Mouse (Mus musculus) intestine, postnatal 0 days (tissue): ENCODE results near the gene Lhcgr. TPM values are rescaled to one million over a fixed set of nuclear protein-coding genes. Genes with fewer than 3 reads are reported as not detected.

Experiments
- ATAC-seq: fragments of 200-750 bp; cut with Nextera tagmentation; 2 replicates; pipeline ENCODE4 v1.8.0; 2017; ENCODE audit warnings: mild to moderate bottlenecking, moderate TSS enrichment, moderate library complexity
- H3K27ac ChIP-seq: fragments of 300-500 bp; sonication (generic); 2 replicates; pipeline ENCODE4 v1.5.1; 2014; ENCODE audit warnings: mild to moderate bottlenecking, low read depth, low read length, moderate library complexity
- H3K27me3 ChIP-seq: fragments of 300-500 bp; sonication (generic); replicated peaks from 2 replicates; pipeline ENCODE4 v1.6.1; 2014; ENCODE audit warnings: low read length, mixed read lengths; ENCODE audit not compliant: control insufficient read depth, insufficient read depth
- H3K36me3 ChIP-seq: fragments of 300-500 bp; sonication (generic); 2 replicates; pipeline ENCODE4 v1.6.1; 2014; ENCODE audit warnings: mild to moderate bottlenecking, moderate library complexity; ENCODE audit not compliant: control insufficient read depth, insufficient read depth
- H3K4me1 ChIP-seq: fragments of 300-500 bp; sonication (generic); replicated peaks from 2 replicates; pipeline ENCODE4 v1.6.1; 2014; ENCODE audit warnings: antibody characterized with exemption, low read length, mixed read lengths; ENCODE audit not compliant: control insufficient read depth, insufficient read depth
- H3K4me2 ChIP-seq: fragments of 300-500 bp; sonication (generic); replicated peaks from 2 replicates; pipeline ENCODE4 v1.6.1; 2014; ENCODE audit warnings: low read depth, mild to moderate bottlenecking, moderate library complexity
- H3K4me3 ChIP-seq: fragments of 300-500 bp; sonication (generic); 2 replicates; pipeline ENCODE4 v1.5.1; 2014; ENCODE audit warnings: low read depth, low read length
- H3K9ac ChIP-seq: fragments of 300-500 bp; sonication (generic); 2 replicates; pipeline ENCODE4 v1.6.1; 2014; ENCODE audit warnings: mild to moderate bottlenecking, low read depth, low read length
- H3K9me3 ChIP-seq: fragments of 300-500 bp; sonication (generic); 2 replicates; pipeline ENCODE4 v1.6.1; 2016; ENCODE audit warnings: mixed run types; ENCODE audit not compliant: control insufficient read depth
- CTCF ChIP-seq: sonication (generic); IDR thresholded peaks from 2 replicates; pipeline ENCODE4 v1.5.1; 2016; ENCODE audit warnings: low read depth, mild to moderate bottlenecking, control low read depth, antibody characterized with exemption, moderate library complexity
- WGBS: fragments of 180-500 bp; shearing (Covaris S2); extraction: QIAGEN DNeasy Blood & Tissue Kit; methylation state at CpG from one replicate; pipeline ENCODE4 v1.1.7; 2014; 5-methylcytosine and 5-hydroxymethylcytosine counted together
- polyA plus RNA-seq: library from polyadenylated mRNA; unstranded; fragments of >200 nt; fragmentation: Nextera tagmentation; extraction: Ambion mirVana; gene quantifications from 2 replicates; pipeline ENCODE4 v1.2.1, GENCODE M21; 2015

Lhcgr gene
- polyA plus RNA-seq, 1 experiment from 2014 or later, result not detected

DNA sequence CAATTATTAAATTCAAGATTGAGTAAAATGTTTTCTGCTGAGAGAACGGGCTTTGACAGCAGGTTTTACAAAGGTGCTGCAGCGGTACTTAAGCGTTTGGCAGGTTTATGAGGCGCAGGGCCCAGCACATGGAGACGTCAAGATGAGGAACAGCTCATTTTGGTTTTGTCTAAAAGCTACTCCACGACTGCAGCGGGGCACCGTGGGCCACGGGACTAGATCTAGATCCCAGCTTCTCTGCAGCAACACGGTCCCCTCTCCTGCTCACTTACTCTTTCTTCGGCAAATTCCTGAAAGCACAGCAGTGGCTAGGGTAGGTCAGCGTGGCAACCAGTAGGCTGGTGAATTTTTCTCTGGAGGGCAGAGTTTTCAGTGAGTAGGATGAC is 38.3 kb downstream of the Lhcgr start:
- 45% methylated on average over 12 of the region's 12 CpGs for WGBS
- Histone ChIP-seq H3K36me3 (no peaks in the 10 kb centered on the region), H3K27me3 (no peaks in the 10 kb centered on the region), H3K4me2 (peak overlapping the region; percentile 52), H3K4me3 (peak overlapping the region; percentile 9; the same call in 1 of the 2 replicates), H3K4me1 (no peaks in the 10 kb centered on the region), H3K27ac (no peak overlapping the region), H3K9me3 (no peaks in the 10 kb centered on the region), H3K9ac (no peak overlapping the region)
- no peak for TF ChIP-seq CTCF
- no peak for ATAC-seq

GRCm38 (mm10) chr17:88752827-88753471 is 38.8 kb downstream of the Lhcgr start:
- 7% methylated on average over 17 of the region's 17 CpGs for whole genome bisulfite sequencing

DNA sequence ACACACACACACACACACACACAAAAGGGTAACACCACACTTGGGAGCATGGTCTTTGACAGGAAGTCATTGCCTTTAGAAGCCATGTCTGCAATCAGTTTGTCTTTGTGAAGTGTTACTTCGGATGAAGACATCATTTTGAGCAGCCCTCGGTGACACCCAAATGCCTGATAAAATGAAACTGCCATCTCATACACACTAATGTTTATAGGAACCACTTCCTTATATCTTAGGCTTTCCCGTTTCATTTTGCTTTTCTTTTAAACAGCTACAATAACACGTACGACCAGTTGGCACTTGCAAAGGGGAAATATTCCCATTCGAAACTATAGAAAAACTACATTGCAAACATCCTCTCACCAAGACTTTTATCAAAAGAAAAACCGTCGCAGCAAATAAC is 42.1 kb downstream of the Lhcgr start:
- no peaks in the 10 kb centered on the region for H3K4me1 ChIP-seq
- no peak for TF ChIP-seq CTCF
- no peak overlapping the region for H3K27ac ChIP-seq
- ATAC-seq, result no peak
- 60% methylated on average over 8 of the region's 8 CpGs for WGBS
- H3K4me3 ChIP-seq, result no peak overlapping the region
- no peaks in the 10 kb centered on the region for H3K9me3 ChIP-seq
- no peaks in the 10 kb centered on the region for H3K36me3 ChIP-seq
- no peaks in the 10 kb centered on the region for H3K27me3 ChIP-seq
- no peak overlapping the region for H3K9ac ChIP-seq
- H3K4me2 ChIP-seq, result no peak overlapping the region

More at GRCm38 (mm10) chr17:88752827-88753471, 38.8 kb downstream of the Lhcgr start:
- Histone ChIP-seq H3K36me3 (no peaks in the 10 kb centered on the region), H3K9me3 (no peaks in the 10 kb centered on the region), H3K27ac (no peak overlapping the region), H3K4me3 (peak overlapping the region; percentile 9; the same call in 1 of the 2 replicates), H3K27me3 (no peaks in the 10 kb centered on the region), H3K4me1 (no peaks in the 10 kb centered on the region), H3K4me2 (peak overlapping the region; percentile 52), H3K9ac (no peak overlapping the region)
- TF ChIP-seq CTCF, result peak; percentile 75
- ATAC-seq, result no peak

DNA sequence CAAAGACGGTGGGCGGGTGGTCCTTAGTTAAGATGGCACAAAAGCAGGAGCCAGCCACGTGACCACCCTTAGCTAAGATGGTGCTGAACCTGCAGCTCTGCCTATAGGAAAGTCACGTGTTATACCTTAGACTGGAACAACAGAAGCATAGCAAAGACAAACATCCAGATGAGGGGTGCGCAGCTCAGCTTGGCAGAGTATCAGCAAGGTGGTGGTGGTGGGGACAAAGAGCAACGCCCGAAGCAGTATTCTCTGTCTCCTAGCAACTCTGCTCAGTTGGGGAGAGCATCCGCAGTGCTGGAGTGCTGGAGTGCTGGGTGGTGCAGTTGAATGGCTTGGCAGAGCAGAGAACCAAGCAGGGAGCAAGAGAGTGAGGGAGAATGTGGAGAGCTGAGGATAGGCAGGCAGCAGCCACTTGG is 85.5 kb downstream of the Lhcgr start:
- Histone ChIP-seq H3K9ac (no peak overlapping the region), H3K9me3 (no peaks in the 10 kb centered on the region), H3K36me3 (no peaks in the 10 kb centered on the region), H3K4me1 (no peaks in the 10 kb centered on the region), H3K27ac (no peak overlapping the region), H3K4me2 (no peak overlapping the region), H3K27me3 (no peaks in the 10 kb centered on the region), H3K4me3 (no peak overlapping the region)
- ATAC-seq, result no peak
- TF ChIP-seq CTCF, result no peak
- 51% methylated on average over 8 of the region's 8 CpGs for WGBS

DNA sequence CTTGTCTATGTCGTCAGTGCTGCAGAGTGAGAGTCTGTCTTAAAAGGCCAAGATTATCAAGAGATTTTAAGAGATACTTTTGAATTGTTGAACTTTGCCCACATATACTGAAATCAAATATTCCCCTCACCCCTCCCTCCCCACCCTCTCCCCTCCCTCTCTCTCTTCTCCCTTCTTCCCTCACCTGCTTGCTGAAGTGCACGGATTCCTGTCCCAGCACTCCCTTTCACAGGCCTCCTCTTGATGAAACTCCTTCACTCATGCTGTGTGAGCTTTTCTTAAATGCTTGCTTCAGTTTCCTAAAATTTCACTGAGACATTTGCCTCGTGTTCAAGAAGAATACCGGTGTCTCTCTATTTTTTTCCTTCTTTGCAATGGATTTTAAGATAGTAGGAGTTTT is 88.7 kb downstream of the Lhcgr start:
- H3K27ac ChIP-seq, result no peak overlapping the region
- no peak overlapping the region for H3K4me3 ChIP-seq
- H3K27me3 ChIP-seq, result no peaks in the 10 kb centered on the region
- WGBS, result 35% methylated on average over 4 of the region's 4 CpGs
- no peak for TF ChIP-seq CTCF
- H3K9ac ChIP-seq, result no peak overlapping the region
- no peaks in the 10 kb centered on the region for H3K9me3 ChIP-seq
- H3K36me3 ChIP-seq, result no peaks in the 10 kb centered on the region
- H3K4me1 ChIP-seq, result no peaks in the 10 kb centered on the region
- ATAC-seq, result no peak
- H3K4me2 ChIP-seq, result no peak overlapping the region

DNA sequence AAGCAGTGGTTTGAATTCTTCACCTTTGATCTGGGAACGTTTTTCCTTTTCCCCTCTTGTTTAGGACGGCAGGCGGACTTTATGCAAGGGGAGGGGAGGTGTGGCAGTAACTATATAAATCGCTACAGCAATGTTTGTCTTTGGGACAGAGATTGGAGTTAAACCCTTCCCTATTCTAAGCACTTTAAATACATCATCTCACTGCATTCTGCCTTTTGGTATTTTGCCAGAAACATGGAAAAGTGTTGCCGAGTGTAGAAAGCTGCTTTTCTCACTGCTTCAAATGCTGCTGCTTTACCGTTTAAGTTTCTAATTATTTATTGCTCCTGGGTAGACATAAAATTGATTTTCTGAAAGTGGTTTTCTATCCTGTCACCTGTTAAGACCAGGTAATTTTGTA is 89.4 kb downstream of the Lhcgr start:
- Histone ChIP-seq H3K4me2 (no peak overlapping the region), H3K4me3 (no peak overlapping the region), H3K27me3 (no peaks in the 10 kb centered on the region), H3K36me3 (no peaks in the 10 kb centered on the region), H3K27ac (no peak overlapping the region), H3K9ac (no peak overlapping the region), H3K9me3 (no peaks in the 10 kb centered on the region), H3K4me1 (no peaks in the 10 kb centered on the region)
- TF ChIP-seq CTCF, result no peak
- ATAC-seq, result no peak
- 8% methylated on average over 6 of the region's 6 CpGs for WGBS
